Mouse (Mus musculus) neural tube, embryonic 14.5 days (tissue): Measurements from ENCODE around the gene Upf2. TPM values are rescaled to one million over a fixed set of nuclear protein-coding genes. Genes with fewer than 3 reads are reported as not detected.

Experiments used
- ATAC-seq: fragments of 200-750 bp; cut with Nextera tagmentation; 2 replicates; pipeline ENCODE4 v1.8.0; 2017; ENCODE audit warnings: low read depth, mild to moderate bottlenecking, moderate TSS enrichment, moderate library complexity
- H3K27ac ChIP-seq: fragments of 300-500 bp; sonication (generic); 2 replicates; pipeline ENCODE4 v1.5.1; 2014; ENCODE audit warnings: low read depth, mild to moderate bottlenecking, control low read depth, low read length, moderate library complexity, mixed read lengths
- H3K27me3 ChIP-seq: fragments of 300-500 bp; sonication (generic); 2 replicates; pipeline ENCODE4 v1.6.1; 2014; ENCODE audit warnings: low read length; ENCODE audit not compliant: control insufficient read depth, insufficient read depth
- H3K36me3 ChIP-seq: fragments of 300-500 bp; sonication (generic); 2 replicates; pipeline ENCODE4 v1.6.1; 2014; ENCODE audit warnings: low read length, mixed read lengths; ENCODE audit not compliant: control insufficient read depth, insufficient read depth
- H3K4me1 ChIP-seq: fragments of 300-500 bp; sonication (generic); 2 replicates; pipeline ENCODE4 v1.6.1; 2014; ENCODE audit warnings: low read length; ENCODE audit not compliant: control insufficient read depth, insufficient read depth
- H3K4me2 ChIP-seq: fragments of 300-500 bp; sonication (generic); 2 replicates; pipeline ENCODE4 v1.6.1; 2014; ENCODE audit warnings: mild to moderate bottlenecking, low read depth, low read length, control low read depth
- H3K4me3 ChIP-seq: fragments of 300-500 bp; sonication (generic); 2 replicates; pipeline ENCODE4 v1.5.1; 2014; ENCODE audit warnings: low read depth, low read length, control low read depth, mixed read lengths
- H3K9ac ChIP-seq: fragments of 300-500 bp; sonication (generic); replicated peaks from 2 replicates; pipeline ENCODE4 v1.6.1; 2014; ENCODE audit warnings: low read depth, mild to moderate bottlenecking, control low read depth, low read length, mixed read lengths
- H3K9me3 ChIP-seq: fragments of 300-500 bp; sonication (generic); 2 replicates; pipeline ENCODE4 v1.6.1; 2016; ENCODE audit warnings: low read length; ENCODE audit not compliant: control insufficient read depth
- WGBS: fragments of 180-500 bp; shearing (Covaris S2); extraction: QIAGEN DNeasy Blood & Tissue Kit; methylation state at CpG from one replicate; pipeline ENCODE4 v1.1.7; 2014; 5-methylcytosine and 5-hydroxymethylcytosine counted together
- polyA plus RNA-seq: library from polyadenylated mRNA; unstranded; fragments of >200 nt; fragmentation: Nextera tagmentation; extraction: Ambion mirVana; gene quantifications from 2 replicates; pipeline ENCODE4 v1.2.1, GENCODE M21; 2014

The Upf2 gene
- polyA plus RNA-seq, 1 experiment from 2014 or later, result 10.4 TPM

GRCm38 (mm10) chr2:6070925-6071324 is 119.7 kb downstream of the Upf2 start:
- Histone ChIP-seq H3K27me3 (no peaks in the 10 kb centered on the region), H3K4me3 (no peak overlapping the region), H3K36me3 (no peaks in the 10 kb centered on the region), H3K9ac (no peak overlapping the region), H3K4me1 (no peaks in the 10 kb centered on the region), H3K4me2 (no peak overlapping the region), H3K27ac (no peak overlapping the region), H3K9me3 (no peaks in the 10 kb centered on the region)
- ATAC-seq, result no peak
- WGBS, result 59% methylated on average over 11 of the region's 11 CpGs

DNA sequence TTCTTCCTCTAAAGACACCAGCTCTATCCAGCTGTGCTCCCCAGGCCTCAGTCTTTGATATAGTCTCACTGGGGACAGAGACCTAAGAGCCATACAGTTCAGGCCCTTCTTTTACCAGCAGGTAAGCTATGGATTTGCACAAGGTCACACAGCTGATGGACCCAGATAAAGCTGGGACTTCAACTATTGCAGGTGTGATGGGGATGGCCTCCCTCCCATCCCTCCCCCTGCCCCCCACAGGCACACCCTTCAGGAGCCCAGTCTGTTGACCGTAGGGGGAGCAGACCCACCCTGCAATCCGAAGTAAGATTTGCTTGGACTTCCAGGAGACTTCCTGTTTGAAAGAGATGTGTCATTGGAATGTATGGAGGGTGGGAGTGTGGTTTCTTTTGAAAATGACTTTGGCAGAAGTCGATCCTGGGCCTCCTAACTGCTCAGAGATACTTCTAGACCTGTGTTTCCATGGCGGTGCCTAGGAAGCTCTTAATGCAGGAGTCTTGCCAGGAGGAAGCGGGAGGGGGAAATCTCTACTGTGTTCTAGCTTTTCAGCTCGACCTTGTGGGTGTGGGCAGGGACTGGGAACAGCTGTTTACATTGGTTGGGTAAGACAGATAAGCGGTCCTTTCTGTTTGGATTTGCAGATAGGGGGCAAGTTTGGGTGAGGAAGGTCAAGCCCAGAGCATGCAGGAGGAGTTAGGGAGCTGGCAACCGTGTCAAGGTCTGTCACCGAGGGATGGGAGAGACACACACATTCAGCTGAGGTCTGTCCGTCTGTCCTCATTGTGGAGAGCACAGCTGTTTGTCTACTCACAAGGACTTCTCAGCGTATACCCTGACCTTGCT is 120.5 kb downstream of the Upf2 start:
- H3K9ac ChIP-seq, result no peak overlapping the region
- no peaks in the 10 kb centered on the region for H3K9me3 ChIP-seq
- H3K4me2 ChIP-seq, result no peak overlapping the region
- no peak overlapping the region for H3K27ac ChIP-seq
- WGBS, result 67% methylated on average over 11 of the region's 11 CpGs
- H3K4me3 ChIP-seq, result no peak overlapping the region
- no peaks in the 10 kb centered on the region for H3K4me1 ChIP-seq
- H3K36me3 ChIP-seq, result no peaks in the 10 kb centered on the region
- no peaks in the 10 kb centered on the region for H3K27me3 ChIP-seq
- no peak; the same call in 1 of the 2 replicates for ATAC-seq

- no peak overlapping the region for H3K27ac ChIP-seq
- no peak overlapping the region for H3K9ac ChIP-seq
- no peaks in the 10 kb centered on the region for H3K4me1 ChIP-seq
- no peaks in the 10 kb centered on the region for H3K36me3 ChIP-seq
- H3K4me3 ChIP-seq, result no peak overlapping the region
- H3K4me2 ChIP-seq, result no peak overlapping the region
- ATAC-seq, result no peak
- H3K27me3 ChIP-seq, result no peaks in the 10 kb centered on the region
- no peaks in the 10 kb centered on the region for H3K9me3 ChIP-seq
- 72% methylated on average over 7 of the region's 7 CpGs for WGBS
Measured at GRCm38 (mm10) chr2:6072685-6073260, 121.5 kb downstream of the Upf2 start.

DNA sequence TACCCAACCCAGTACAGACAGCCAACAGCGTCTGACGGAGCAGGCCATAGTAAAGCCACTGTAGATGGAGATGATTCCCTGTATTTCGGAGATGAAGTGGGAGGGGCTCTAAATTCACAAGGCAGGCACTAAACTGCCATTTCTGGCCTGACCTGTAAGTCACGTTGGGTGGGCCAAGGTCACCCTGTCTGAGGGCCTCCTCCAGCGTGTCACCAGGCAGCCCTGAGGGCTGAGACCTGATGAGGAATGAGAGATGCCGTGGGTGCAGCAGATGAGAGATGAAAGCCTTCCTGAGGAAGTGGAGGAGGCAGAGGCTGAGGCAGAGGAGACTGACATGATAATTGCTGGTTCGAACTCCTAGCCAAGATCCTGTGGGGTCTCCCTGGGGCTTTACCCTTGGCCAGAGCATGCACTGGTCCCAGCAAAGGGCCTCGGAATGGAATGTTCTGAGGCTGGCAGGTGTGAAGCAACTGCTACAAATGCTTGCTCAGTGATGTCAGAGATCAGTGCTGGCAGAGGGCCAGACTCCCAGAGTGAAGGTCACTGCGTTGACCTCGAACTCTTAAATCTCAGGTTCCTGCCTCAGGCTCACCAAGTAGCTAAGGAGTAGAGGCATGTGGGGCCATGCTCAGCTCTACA is 123.7 kb downstream of the Upf2 start:
- WGBS, result 63% methylated on average over 10 of the region's 10 CpGs
- H3K27me3 ChIP-seq, result no peaks in the 10 kb centered on the region
- H3K9ac ChIP-seq, result no peak overlapping the region
- H3K4me3 ChIP-seq, result no peak overlapping the region
- ATAC-seq, result peak; percentile 52
- H3K36me3 ChIP-seq, result no peaks in the 10 kb centered on the region
- no peak overlapping the region for H3K4me2 ChIP-seq
- H3K9me3 ChIP-seq, result no peaks in the 10 kb centered on the region
- no peaks in the 10 kb centered on the region for H3K4me1 ChIP-seq
- H3K27ac ChIP-seq, result no peak overlapping the region

DNA sequence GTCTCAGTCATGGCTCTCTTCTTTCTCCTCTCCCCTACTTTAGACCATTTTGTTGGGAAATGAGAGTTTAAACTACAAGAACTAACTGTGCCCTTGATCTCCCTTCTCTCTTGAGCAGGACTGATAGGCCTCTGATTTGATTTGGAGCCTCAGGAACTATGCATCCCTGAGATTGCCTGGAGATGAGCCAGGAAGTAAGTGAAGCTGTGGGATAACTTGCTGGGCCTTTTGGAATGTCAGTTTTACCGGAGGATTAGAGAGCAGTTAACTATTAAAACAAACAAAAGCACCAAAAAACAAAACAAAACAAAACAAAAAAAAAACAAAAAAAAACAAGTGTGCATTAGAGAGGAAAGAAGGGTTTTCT is 124.2 kb downstream of the Upf2 start:
- Histone ChIP-seq H3K27ac (no peak overlapping the region), H3K36me3 (no peaks in the 10 kb centered on the region), H3K9ac (no peak overlapping the region), H3K27me3 (no peaks in the 10 kb centered on the region), H3K4me1 (no peaks in the 10 kb centered on the region), H3K4me2 (no peak overlapping the region), H3K4me3 (no peak overlapping the region), H3K9me3 (no peaks in the 10 kb centered on the region)
- 35% methylated on average over 1 of the region's 1 CpGs for WGBS
- no peak for ATAC-seq

GRCm38 (mm10) chr2:6080037-6080436 is 128.8 kb downstream of the Upf2 start:
- H3K27me3 ChIP-seq, result no peaks in the 10 kb centered on the region
- H3K4me2 ChIP-seq, result no peak overlapping the region
- no peak overlapping the region for H3K9ac ChIP-seq
- no peak overlapping the region for H3K4me3 ChIP-seq
- H3K4me1 ChIP-seq, result no peaks in the 10 kb centered on the region
- H3K9me3 ChIP-seq, result no peaks in the 10 kb centered on the region
- no peak for ATAC-seq
- WGBS, result 97% methylated on average over 1 of the region's 1 CpGs
- H3K36me3 ChIP-seq, result no peaks in the 10 kb centered on the region
- H3K27ac ChIP-seq, result no peak overlapping the region

DNA sequence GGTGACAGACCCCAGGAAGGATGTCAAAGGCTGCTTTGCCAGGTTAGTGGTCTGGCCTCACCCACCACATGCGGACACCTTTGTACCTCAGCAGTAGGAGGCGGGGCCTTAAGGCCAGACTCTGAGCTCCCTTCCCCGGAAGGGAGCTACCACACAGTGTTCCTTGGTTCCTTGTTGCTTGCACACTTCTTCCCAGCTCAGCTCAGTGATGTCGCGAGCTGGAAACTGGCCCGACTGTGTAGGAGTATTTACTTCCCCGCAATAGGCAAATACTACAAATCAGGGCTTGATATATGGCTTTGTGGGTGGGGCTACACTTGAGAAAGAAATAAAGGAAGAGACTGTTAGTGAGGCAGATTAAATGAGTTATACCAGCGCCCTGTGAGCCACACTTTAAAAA is 129.8 kb downstream of the Upf2 start:
- no peaks in the 10 kb centered on the region for H3K36me3 ChIP-seq
- ATAC-seq, result no peak
- H3K4me1 ChIP-seq, result no peaks in the 10 kb centered on the region
- no peak overlapping the region for H3K4me3 ChIP-seq
- H3K27ac ChIP-seq, result no peak overlapping the region
- H3K4me2 ChIP-seq, result no peak overlapping the region
- H3K9ac ChIP-seq, result no peak overlapping the region
- WGBS, result 45% methylated on average over 8 of the region's 8 CpGs
- H3K27me3 ChIP-seq, result no peaks in the 10 kb centered on the region
- H3K9me3 ChIP-seq, result no peaks in the 10 kb centered on the region

GRCm38 (mm10) chr2:6082615-6083014 is 131.3 kb downstream of the Upf2 start:
- Histone ChIP-seq H3K4me1 (no peaks in the 10 kb centered on the region), H3K36me3 (no peaks in the 10 kb centered on the region), H3K27me3 (no peaks in the 10 kb centered on the region), H3K9ac (no peak overlapping the region), H3K27ac (no peak overlapping the region), H3K4me2 (no peak overlapping the region), H3K9me3 (no peaks in the 10 kb centered on the region), H3K4me3 (no peak overlapping the region)
- WGBS, result 89% methylated on average over 6 of the region's 6 CpGs
- no peak for ATAC-seq

DNA sequence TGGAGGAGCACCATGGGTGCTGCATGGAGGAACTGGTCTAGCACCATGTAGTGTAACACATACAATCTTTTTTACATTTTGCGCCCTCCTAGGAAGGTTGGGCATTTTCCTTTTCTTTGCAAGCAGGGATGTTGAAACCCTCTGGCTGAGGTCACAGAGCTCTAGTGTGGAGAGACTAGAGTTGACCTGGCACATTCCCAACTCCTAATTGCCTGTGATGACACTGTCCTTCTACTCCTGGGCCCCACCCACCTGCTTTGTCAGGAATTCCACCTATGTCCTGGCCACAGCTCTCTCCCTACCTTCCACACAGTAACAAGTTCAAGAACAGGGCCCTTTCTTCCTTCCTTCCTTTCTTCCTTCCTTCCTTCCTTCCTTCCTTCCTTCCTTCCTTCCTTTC is 132.4 kb downstream of the Upf2 start:
- Histone ChIP-seq H3K9ac (no peak overlapping the region), H3K27me3 (no peaks in the 10 kb centered on the region), H3K4me2 (no peak overlapping the region), H3K27ac (no peak overlapping the region), H3K9me3 (no peaks in the 10 kb centered on the region), H3K4me1 (no peaks in the 10 kb centered on the region), H3K36me3 (no peaks in the 10 kb centered on the region), H3K4me3 (no peak overlapping the region)
- no peak for ATAC-seq
- WGBS, result 100% methylated on average over 1 of the region's 1 CpGs
